Mouse (Mus musculus): ENCODE data around the gene Ptpru. TPM values are rescaled to one million over a fixed set of nuclear protein-coding genes. Genes with fewer than 3 reads are reported as not detected.

Gene Ptpru
- total RNA-seq, 4 experiments from 2014 or later, result 40.9 to 82.9 (median 63.9) TPM

Other genes with a start within 250 kb of the Ptpru start
- gene Mecr, start 5.2 kb upstream of the Ptpru start, total RNA-seq (2022), result 10 to 100 TPM; 62.4 to 80.1 (median 74.6) TPM
- 10 to 100 TPM; 55.5 to 77.3 (median 63.0) TPM for gene Srsf4, start 35.3 kb upstream of the Ptpru start, total RNA-seq (2022)
- 10 to 100 TPM in 3 of 4 experiments, 1 to 10 TPM in 1; 9.0 to 11.7 (median 10.9) TPM for gene Tmem200b, start 83.5 kb upstream of the Ptpru start, total RNA-seq (2022)
- under 1 TPM; 0.17 to 0.65 (median 0.40) TPM for gene Gm10300, start 236.4 kb upstream of the Ptpru start, total RNA-seq (2022)
- 10 to 100 TPM; 44.7 to 57.0 (median 55.7) TPM for gene Epb41, start 237.0 kb upstream of the Ptpru start, total RNA-seq (2022)

Measured in adrenal gland, adult 8-10 months (tissue).